Mouse (Mus musculus) frontal cortex, postnatal 36 days (tissue): ENCODE data around the gene Phc2.

ENCODE experiments used
- DNase-seq, 2 experiments: peaks; one replicate each; pipeline ENCODE4 v3.0.0; 2022; ENCODE audit warnings: low spot score in 2 of 2

Phc2 gene

GRCm38 (mm10) chr4:128716731-128717130, 62.2 kb downstream of the Phc2 start:
- no peak for DNase-seq

- peak; percentile 68 to 74 for DNase-seq
These were observed 65.6 kb downstream of the Phc2 start for GRCm38 (mm10) chr4:128720110-128720509.

- no peak for DNase-seq
These were observed 66.7 kb downstream of the Phc2 start for GRCm38 (mm10) chr4:128721061-128721648.

GRCm38 (mm10) chr4:128721761-128722160, 67.3 kb downstream of the Phc2 start:
- DNase-seq, result no peak

- no peak for DNase-seq
These were observed 68.4 kb downstream of the Phc2 start for GRCm38 (mm10) chr4:128722932-128723331.

- DNase-seq, result no peak
These were observed 68.9 kb downstream of the Phc2 start for GRCm38 (mm10) chr4:128723431-128723830.

- DNase-seq, result no peak
These were observed 69.6 kb downstream of the Phc2 start for GRCm38 (mm10) chr4:128724059-128724458.

- peak; percentile 72 to 77 for DNase-seq
These were observed 72.7 kb downstream of the Phc2 start for GRCm38 (mm10) chr4:128727019-128727720.

- DNase-seq, result no peak
These were observed 73.4 kb downstream of the Phc2 start for GRCm38 (mm10) chr4:128727721-128728430.

GRCm38 (mm10) chr4:128728431-128728851, 73.9 kb downstream of the Phc2 start:
- DNase-seq, result no peak

GRCm38 (mm10) chr4:128729033-128729708, 74.7 kb downstream of the Phc2 start:
- no peak for DNase-seq

GRCm38 (mm10) chr4:128729709-128730037, 75.2 kb downstream of the Phc2 start:
- no peak for DNase-seq

GRCm38 (mm10) chr4:128730271-128730670, 75.8 kb downstream of the Phc2 start:
- no peak for DNase-seq

GRCm38 (mm10) chr4:128732794-128733193, 78.3 kb downstream of the Phc2 start:
- DNase-seq, result no peak

- no peak for DNase-seq
These were observed 79.0 kb downstream of the Phc2 start for GRCm38 (mm10) chr4:128733496-128733895.

GRCm38 (mm10) chr4:128734217-128734616, 79.7 kb downstream of the Phc2 start:
- peak in 1 of 2 experiments; percentile 53 for DNase-seq

- no peak for DNase-seq
These were observed 80.5 kb downstream of the Phc2 start for GRCm38 (mm10) chr4:128734721-128735671.

- no peak for DNase-seq
These were observed 82.7 kb downstream of the Phc2 start for GRCm38 (mm10) chr4:128737137-128737589.

- DNase-seq, result no peak
These were observed 83.5 kb downstream of the Phc2 start for GRCm38 (mm10) chr4:128737825-128738610.

GRCm38 (mm10) chr4:128740878-128741277, 86.4 kb downstream of the Phc2 start:
- no peak for DNase-seq
